Mouse (Mus musculus): ENCODE measurements around the gene Ch25h. TPM values are rescaled to one million over a fixed set of nuclear protein-coding genes. Genes with fewer than 3 reads are reported as not detected.

Ch25h gene
- polyA plus RNA-seq, 1 experiment from 2014 or later, result 0.20 TPM

- Histone ChIP-seq H3K4me1 (peaks cover 6% of the 10 kb centered on the region; the same call in 1 of the 2 replicates), H3K9me3 (no peaks in the 10 kb centered on the region), H3K36me3 (replicated peaks) (peaks cover 16% of the 10 kb centered on the region), H3K4me3 (no peak overlapping the region), H3K27ac (no peak overlapping the region), H3K27me3 (ENCODE audit: poor library complexity, severe bottlenecking) (no peaks in the 10 kb centered on the region)
- no peak for DNase-seq (ENCODE audit: extremely low spot score, low spot score)
- WGBS, result 69% methylated on average over 8 of the region's 8 CpGs
Measured at GRCm38 (mm10) chr19:34511528-34511927, 36.6 kb upstream of the Ch25h start.

DNA sequence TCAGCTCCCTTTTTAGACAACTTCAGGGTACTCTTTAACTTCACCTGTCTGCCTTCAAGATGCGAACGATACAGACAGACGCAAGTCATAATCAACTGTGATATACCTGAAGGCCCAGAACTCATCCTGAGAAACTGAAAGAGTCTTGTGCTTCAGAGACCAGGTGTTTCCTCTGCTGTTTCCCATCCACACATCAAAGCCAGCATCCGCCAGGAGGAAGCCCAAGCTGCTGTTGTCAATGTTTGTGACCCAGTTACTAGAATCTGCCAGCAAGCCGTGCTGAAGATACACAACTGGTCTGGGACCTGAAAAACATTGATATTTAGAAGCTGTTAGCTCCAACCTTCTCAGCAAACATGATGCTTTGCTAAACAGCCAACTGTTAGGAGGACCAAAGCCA, 35.8 kb upstream of the Ch25h start:
- peaks cover 23% of the 10 kb centered on the region for H3K36me3 ChIP-seq (replicated peaks)
- WGBS, result 93% methylated on average over 5 of the region's 5 CpGs
- H3K4me3 ChIP-seq, result no peak overlapping the region
- H3K27me3 ChIP-seq (ENCODE audit: poor library complexity, severe bottlenecking), result no peaks in the 10 kb centered on the region
- H3K27ac ChIP-seq, result no peak overlapping the region
- H3K4me1 ChIP-seq, result peaks cover 6% of the 10 kb centered on the region; the same call in 1 of the 2 replicates
- no peaks in the 10 kb centered on the region for H3K9me3 ChIP-seq
- no peak for DNase-seq (ENCODE audit: extremely low spot score, low spot score)

- Histone ChIP-seq H3K27ac (no peak overlapping the region), H3K27me3 (ENCODE audit: poor library complexity, severe bottlenecking) (no peaks in the 10 kb centered on the region), H3K36me3 (replicated peaks) (peaks cover 29% of the 10 kb centered on the region), H3K9me3 (no peaks in the 10 kb centered on the region), H3K4me1 (no peaks in the 10 kb centered on the region), H3K4me3 (no peak overlapping the region)
- whole genome bisulfite sequencing, result 94% methylated on average over 12 of the region's 12 CpGs
- no peak for DNase-seq (ENCODE audit: extremely low spot score, low spot score)
Measured at GRCm38 (mm10) chr19:34505161-34505721, 30.3 kb upstream of the Ch25h start.

GRCm38 (mm10) chr19:34500763-34501162, 25.8 kb upstream of the Ch25h start:
- no peak overlapping the region for H3K27ac ChIP-seq
- H3K4me3 ChIP-seq, result no peak overlapping the region
- no peaks in the 10 kb centered on the region for H3K27me3 ChIP-seq (ENCODE audit: poor library complexity, severe bottlenecking)
- 51% methylated on average over 4 of the region's 4 CpGs for WGBS
- H3K36me3 ChIP-seq (replicated peaks), result peaks cover 8% of the 10 kb centered on the region
- no peaks in the 10 kb centered on the region for H3K9me3 ChIP-seq
- no peaks in the 10 kb centered on the region for H3K4me1 ChIP-seq
- DNase-seq (ENCODE audit: extremely low spot score, low spot score), result peak; percentile 31

- Histone ChIP-seq H3K27ac (no peak overlapping the region), H3K27me3 (ENCODE audit: poor library complexity, severe bottlenecking) (no peaks in the 10 kb centered on the region), H3K4me1 (no peaks in the 10 kb centered on the region), H3K36me3 (replicated peaks) (peaks cover 9% of the 10 kb centered on the region), H3K4me3 (no peak overlapping the region), H3K9me3 (no peaks in the 10 kb centered on the region)
- 97% methylated on average over 1 of the region's 1 CpGs for WGBS
- DNase-seq (ENCODE audit: extremely low spot score, low spot score), result no peak
Measured at GRCm38 (mm10) chr19:34496353-34496752, 21.4 kb upstream of the Ch25h start.

- H3K9me3 ChIP-seq, result no peaks in the 10 kb centered on the region
- 89% methylated on average over 4 of the region's 4 CpGs for WGBS
- DNase-seq (ENCODE audit: extremely low spot score, low spot score), result no peak
- H3K27ac ChIP-seq, result no peak overlapping the region
- H3K4me3 ChIP-seq, result no peak overlapping the region
- H3K27me3 ChIP-seq (ENCODE audit: poor library complexity, severe bottlenecking), result no peaks in the 10 kb centered on the region
- H3K4me1 ChIP-seq, result no peaks in the 10 kb centered on the region
- peaks cover 6% of the 10 kb centered on the region; the same call in 1 of the 2 replicates for H3K36me3 ChIP-seq (replicated peaks)
Measured at GRCm38 (mm10) chr19:34493859-34494258, 18.9 kb upstream of the Ch25h start.

DNA sequence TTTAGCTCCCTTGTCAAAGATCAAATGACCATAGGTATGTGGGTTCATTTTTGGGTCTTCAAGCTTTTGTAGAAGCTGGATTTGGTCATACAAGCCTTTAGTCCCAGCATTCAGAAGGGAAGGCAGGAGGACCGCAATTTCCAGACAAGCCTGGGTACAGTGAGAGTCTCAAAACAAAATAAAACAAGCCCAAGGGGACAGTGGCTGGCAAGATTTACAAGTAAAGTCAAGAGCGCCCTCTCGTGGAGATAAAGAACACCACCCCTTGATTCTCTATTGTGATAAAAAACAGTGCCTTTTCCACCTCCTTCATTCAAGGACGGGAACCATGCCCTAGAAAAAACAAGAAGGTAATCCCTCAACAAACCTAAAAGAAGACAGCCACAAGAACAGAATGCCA, 8.6 kb upstream of the Ch25h start:
- DNase-seq (ENCODE audit: extremely low spot score, low spot score), result peak; percentile 28
- H3K27me3 ChIP-seq (ENCODE audit: poor library complexity, severe bottlenecking), result peaks cover 7% of the 10 kb centered on the region; the same call in 1 of the 2 replicates
- no peaks in the 10 kb centered on the region for H3K36me3 ChIP-seq (replicated peaks)
- no peak overlapping the region for H3K4me3 ChIP-seq
- WGBS, result 22% methylated on average over 4 of the region's 4 CpGs
- H3K9me3 ChIP-seq, result no peaks in the 10 kb centered on the region
- H3K4me1 ChIP-seq, result no peaks in the 10 kb centered on the region
- H3K27ac ChIP-seq, result no peak overlapping the region

- peak overlapping the region; percentile 62 for H3K4me3 ChIP-seq
- H3K27me3 ChIP-seq (ENCODE audit: poor library complexity, severe bottlenecking), result peaks cover 82% of the 10 kb centered on the region
- peaks cover 21% of the 10 kb centered on the region for H3K4me1 ChIP-seq
- no peaks in the 10 kb centered on the region for H3K9me3 ChIP-seq
- H3K27ac ChIP-seq, result no peak overlapping the region
- no peaks in the 10 kb centered on the region for H3K36me3 ChIP-seq (replicated peaks)
- DNase-seq (ENCODE audit: extremely low spot score, low spot score), result peak; percentile 23
- 7% methylated on average over 49 of the region's 49 CpGs for WGBS
Measured at GRCm38 (mm10) chr19:34474228-34474990, 555 bp downstream of the Ch25h start.

DNA sequence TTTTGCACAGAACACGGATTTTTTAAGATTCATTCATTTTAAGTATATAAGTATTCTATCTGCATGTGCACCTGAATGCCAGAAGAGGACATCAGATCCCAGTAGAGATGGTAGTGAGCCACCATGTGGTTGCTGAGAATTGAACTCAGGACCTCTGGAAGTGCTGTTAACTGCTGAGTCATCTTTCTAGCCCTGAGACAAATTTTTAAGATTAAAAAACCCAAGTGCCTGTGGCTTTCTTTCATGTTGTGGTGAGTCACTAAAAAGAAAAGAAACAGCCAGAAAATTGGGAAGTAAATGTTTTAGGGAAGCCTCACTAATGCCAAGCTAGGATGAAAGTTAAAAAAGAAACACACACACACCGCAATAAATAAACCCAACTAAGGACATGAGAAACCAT, 3.3 kb downstream of the Ch25h start:
- Histone ChIP-seq H3K9me3 (no peaks in the 10 kb centered on the region), H3K27me3 (ENCODE audit: poor library complexity, severe bottlenecking) (peaks cover 66% of the 10 kb centered on the region), H3K4me3 (no peak overlapping the region), H3K4me1 (peaks cover 44% of the 10 kb centered on the region), H3K27ac (no peak overlapping the region), H3K36me3 (replicated peaks) (no peaks in the 10 kb centered on the region)
- 83% methylated on average over 2 of the region's 2 CpGs for WGBS
- no peak for DNase-seq (ENCODE audit: extremely low spot score, low spot score)

GRCm38 (mm10) chr19:34468794-34469193, 6.2 kb downstream of the Ch25h start:
- no peak for DNase-seq (ENCODE audit: extremely low spot score, low spot score)
- H3K27me3 ChIP-seq (ENCODE audit: poor library complexity, severe bottlenecking), result peaks cover 57% of the 10 kb centered on the region
- WGBS, result 51% methylated on average over 3 of the region's 3 CpGs
- H3K4me1 ChIP-seq, result peaks cover 22% of the 10 kb centered on the region
- no peak overlapping the region for H3K27ac ChIP-seq
- no peak overlapping the region for H3K4me3 ChIP-seq
- no peaks in the 10 kb centered on the region for H3K36me3 ChIP-seq (replicated peaks)
- H3K9me3 ChIP-seq, result no peaks in the 10 kb centered on the region

DNA sequence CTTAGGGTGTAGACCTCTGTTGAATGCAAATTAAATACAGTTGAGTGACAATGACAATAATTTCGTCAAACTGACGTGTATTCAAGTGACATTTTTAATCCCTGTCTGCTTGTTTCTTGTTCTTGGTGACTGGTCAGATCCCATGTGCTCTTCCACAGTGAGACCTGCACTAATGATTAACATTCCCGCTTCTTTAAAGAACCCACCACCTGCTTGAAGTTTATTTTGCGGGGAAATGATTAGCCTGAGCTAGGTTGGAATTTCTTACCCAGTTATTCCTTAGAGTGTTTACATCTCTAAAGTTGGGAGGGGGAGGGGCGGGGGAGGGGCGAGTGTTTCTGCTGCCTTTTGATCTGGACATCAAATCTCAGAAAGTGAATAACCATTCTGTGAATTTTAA, 6.7 kb downstream of the Ch25h start:
- 34% methylated on average over 6 of the region's 6 CpGs for WGBS
- H3K4me3 ChIP-seq, result no peak overlapping the region
- H3K4me1 ChIP-seq, result peaks cover 22% of the 10 kb centered on the region
- DNase-seq (ENCODE audit: extremely low spot score, low spot score), result no peak
- H3K36me3 ChIP-seq (replicated peaks), result no peaks in the 10 kb centered on the region
- no peak overlapping the region for H3K27ac ChIP-seq
- peaks cover 51% of the 10 kb centered on the region for H3K27me3 ChIP-seq (ENCODE audit: poor library complexity, severe bottlenecking)
- H3K9me3 ChIP-seq, result no peaks in the 10 kb centered on the region

DNA sequence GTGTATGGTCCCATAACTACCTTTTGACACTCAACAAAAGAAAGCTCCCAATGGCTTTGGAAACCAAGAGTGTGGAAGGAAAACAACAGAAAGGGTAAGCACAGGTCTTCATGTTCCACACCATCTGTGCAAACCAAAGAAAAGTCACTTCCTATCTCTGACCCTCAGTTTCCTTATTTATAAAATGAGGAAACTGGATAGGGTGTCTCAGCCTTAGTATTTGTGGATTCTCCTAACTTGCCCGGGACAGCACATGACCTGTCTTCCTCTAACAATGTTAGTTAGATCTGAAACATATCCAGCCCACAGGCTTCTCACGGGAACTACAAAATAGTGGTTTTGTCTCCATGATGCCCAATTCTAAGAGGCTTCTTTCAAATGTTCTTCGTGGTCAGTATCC, 10.5 kb downstream of the Ch25h start:
- H3K4me3 ChIP-seq, result no peak overlapping the region
- 74% methylated on average over 3 of the region's 3 CpGs for WGBS
- no peaks in the 10 kb centered on the region for H3K36me3 ChIP-seq (replicated peaks)
- no peaks in the 10 kb centered on the region for H3K9me3 ChIP-seq
- peaks cover 22% of the 10 kb centered on the region for H3K4me1 ChIP-seq
- no peak for DNase-seq (ENCODE audit: extremely low spot score, low spot score)
- peaks cover 51% of the 10 kb centered on the region for H3K27me3 ChIP-seq (ENCODE audit: poor library complexity, severe bottlenecking)
- no peak overlapping the region for H3K27ac ChIP-seq

- DNase-seq (ENCODE audit: extremely low spot score, low spot score), result no peak
- WGBS, result 93% methylated on average over 1 of the region's 1 CpGs
Measured at GRCm38 (mm10) chr19:34461451-34462019, 13.4 kb downstream of the Ch25h start.

More at GRCm38 (mm10) chr19:34461451-34462019, 13.4 kb downstream of the Ch25h start:
- no peaks in the 10 kb centered on the region for H3K36me3 ChIP-seq (replicated peaks)
- peaks cover 58% of the 10 kb centered on the region for H3K27me3 ChIP-seq (ENCODE audit: poor library complexity, severe bottlenecking)
- H3K27ac ChIP-seq, result no peak overlapping the region
- no peak overlapping the region for H3K4me3 ChIP-seq
- H3K9me3 ChIP-seq, result no peaks in the 10 kb centered on the region
- H3K4me1 ChIP-seq, result no peaks in the 10 kb centered on the region
